Mouse (Mus musculus): ENCODE measurements around the gene Hoxa5.

DNA sequence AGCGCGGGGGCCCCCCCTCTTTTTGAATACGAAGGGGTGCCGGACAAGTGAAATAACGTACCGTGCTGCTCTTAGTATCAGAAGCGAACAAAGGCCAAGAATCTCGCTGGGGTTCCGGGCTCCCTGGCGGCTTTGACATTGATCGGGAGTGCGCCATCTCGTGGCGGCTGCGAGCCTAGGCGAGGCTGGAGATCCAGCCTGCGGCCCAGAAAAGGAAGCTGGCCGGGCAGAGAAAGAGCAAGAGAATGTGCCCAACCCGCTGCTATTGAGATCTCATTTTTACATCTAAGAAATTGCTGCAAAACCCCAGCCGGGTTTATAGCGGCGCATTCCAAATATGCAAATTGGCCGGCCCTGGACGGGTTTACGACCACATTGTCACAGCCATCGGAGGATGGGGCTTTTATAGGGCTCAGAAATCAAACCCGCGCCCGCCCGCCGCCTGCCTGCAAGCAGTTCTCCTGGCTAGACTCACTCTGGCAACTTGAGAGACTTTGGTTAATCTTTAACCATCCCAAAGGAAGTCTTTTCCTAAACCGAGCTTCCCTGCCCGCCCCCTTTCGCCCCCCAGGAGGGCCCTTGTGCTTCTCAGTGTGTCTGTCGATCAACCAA, 36.1 kb upstream of the Hoxa5 start, which contains the start of gene Hoxa10:
- TF ChIP-seq MAZ (IDR thresholded peaks at IDR 0.05; ENCODE audit: low read depth, low read length) (no peak), EP300 (IDR thresholded peaks at IDR 0.05; ENCODE audit: low read length) (no peak), POLR2A (IDR thresholded peaks at IDR 0.05; ENCODE audit: low read depth, low read length) (peak; percentile 55; the same call in 1 of the 2 replicates), MAFK (IDR thresholded peaks at IDR 0.05; ENCODE audit: insufficient replicate concordance, low read length) (no peak), CTCF (conservative IDR thresholded peaks at IDR 0.05 in 1 of 2, IDR thresholded peaks at IDR 0.05 in 1 of 2; ENCODE audit: low read depth in 2 of 2, low read length in 2 of 2) (peak; percentile 20 to 85; a peak in 2 of 4 replicates), SMC3 (IDR thresholded peaks at IDR 0.05; ENCODE audit: low read depth, low read length) (peak; percentile 65), RCOR1 (conservative IDR thresholded peaks at IDR 0.05; ENCODE audit: low read depth, low read length) (no peak), GABPA (IDR thresholded peaks at IDR 0.05; ENCODE audit: insufficient replicate concordance, low read depth, low read length) (no peak), ZMIZ1 (IDR thresholded peaks at IDR 0.05; ENCODE audit: low read depth, low read length) (no peak), IRF4 (IDR thresholded peaks at IDR 0.05; ENCODE audit: low read depth, low read length) (peak; percentile 45; the same call in 1 of the 2 replicates), CHD2 (IDR thresholded peaks at IDR 0.05; ENCODE audit: low read length) (no peak)
